Mouse (Mus musculus): ENCODE results near the gene Amer3. TPM values are rescaled to one million over a fixed set of nuclear protein-coding genes. Genes with fewer than 3 reads are reported as not detected.

Gene Amer3
- polyA plus RNA-seq, 2 experiments = not detected

- Histone ChIP-seq H3K36me3 (replicated peaks; ENCODE audit: control insufficient read depth, insufficient read depth, low read depth) (no peaks in the 10 kb centered on the region), H3K9me3 (ENCODE audit: control insufficient read depth, low read length) (no peaks in the 10 kb centered on the region), H3K4me3 (ENCODE audit: insufficient read depth in 1 of 2, low read depth in 2 of 2, low read length in 2 of 2) (no peak overlapping the region), H3K27me3 (ENCODE audit: control insufficient read depth, insufficient read depth, low read length) (no peaks in the 10 kb centered on the region), H3K4me1 (replicated peaks; ENCODE audit: control insufficient read depth in 2 of 2, insufficient read depth in 2 of 2, low read length in 1 of 2) (no peaks in the 10 kb centered on the region), H3K27ac (no peak overlapping the region), H3K9ac (replicated peaks) (no peak overlapping the region), H3K4me2 (ENCODE audit: low read depth) (no peak overlapping the region)
- no peak for DNase-seq (ENCODE audit: low read depth in 3 of 3, low spot score in 3 of 3)
- ATAC-seq (ENCODE audit: insufficient read depth) = no peak
- 33% methylated on average over 8 of the region's 8 CpGs for WGBS (ENCODE audit: insufficient replicate concordance)
- TF ChIP-seq EP300 (IDR thresholded peaks at IDR 0.05; ENCODE audit: low read depth) = no peak
- no peak for TF ChIP-seq CTCF (IDR thresholded peaks at IDR 0.05; ENCODE audit: low read depth)
Measured at GRCm38 (mm10) chr1:34564383-34565045, 14.9 kb upstream of the Amer3 start.

- Histone ChIP-seq H3K27ac (no peak overlapping the region), H3K9me3 (ENCODE audit: control insufficient read depth, low read length) (no peaks in the 10 kb centered on the region), H3K27me3 (ENCODE audit: control insufficient read depth, insufficient read depth, low read length) (no peaks in the 10 kb centered on the region), H3K4me3 (ENCODE audit: insufficient read depth in 1 of 2, low read depth in 2 of 2, low read length in 2 of 2) (no peak overlapping the region), H3K4me1 (replicated peaks; ENCODE audit: control insufficient read depth in 2 of 2, insufficient read depth in 2 of 2, low read length in 1 of 2) (no peaks in the 10 kb centered on the region), H3K4me2 (ENCODE audit: low read depth) (no peak overlapping the region), H3K9ac (replicated peaks) (no peak overlapping the region), H3K36me3 (replicated peaks; ENCODE audit: control insufficient read depth, insufficient read depth, low read depth) (no peaks in the 10 kb centered on the region)
- ATAC-seq (ENCODE audit: insufficient read depth) (no peak), DNase-seq (ENCODE audit: low read depth in 3 of 3, low spot score in 3 of 3) (no peak)
- no peak for TF ChIP-seq EP300 (IDR thresholded peaks at IDR 0.05; ENCODE audit: low read depth)
- 85% methylated on average over 2 of the region's 2 CpGs for WGBS (ENCODE audit: insufficient replicate concordance)
Measured at GRCm38 (mm10) chr1:34568120-34568519, 11.3 kb upstream of the Amer3 start.

- Histone ChIP-seq H3K27me3 (ENCODE audit: control insufficient read depth, insufficient read depth, low read length) (no peaks in the 10 kb centered on the region), H3K4me1 (replicated peaks; ENCODE audit: control insufficient read depth in 2 of 2, insufficient read depth in 2 of 2, low read length in 1 of 2) (no peaks in the 10 kb centered on the region), H3K9ac (replicated peaks) (no peak overlapping the region), H3K36me3 (replicated peaks; ENCODE audit: control insufficient read depth, insufficient read depth, low read depth) (no peaks in the 10 kb centered on the region), H3K4me3 (ENCODE audit: insufficient read depth in 1 of 2, low read depth in 2 of 2, low read length in 2 of 2) (no peak overlapping the region), H3K4me2 (ENCODE audit: low read depth) (no peak overlapping the region), H3K27ac (no peak overlapping the region), H3K9me3 (ENCODE audit: control insufficient read depth, low read length) (no peaks in the 10 kb centered on the region)
- DNase-seq (ENCODE audit: low read depth in 3 of 3, low spot score in 3 of 3) (no peak), ATAC-seq (ENCODE audit: insufficient read depth) (no peak)
- TF ChIP-seq CTCF (IDR thresholded peaks at IDR 0.05; ENCODE audit: low read depth) (no peak), EP300 (IDR thresholded peaks at IDR 0.05; ENCODE audit: low read depth) (no peak)
- 65% methylated on average over 2 of the region's 2 CpGs for WGBS (ENCODE audit: insufficient replicate concordance)
Measured at GRCm38 (mm10) chr1:34569876-34570275, 9.6 kb upstream of the Amer3 start.

GRCm38 (mm10) chr1:34571431-34571830 lies 8.0 kb upstream of the Amer3 start:
- H3K27ac ChIP-seq = no peak overlapping the region
- H3K9ac ChIP-seq (replicated peaks) = no peak overlapping the region
- H3K36me3 ChIP-seq (replicated peaks; ENCODE audit: control insufficient read depth, insufficient read depth, low read depth) = no peaks in the 10 kb centered on the region
- no peaks in the 10 kb centered on the region for H3K27me3 ChIP-seq (ENCODE audit: control insufficient read depth, insufficient read depth, low read length)
- H3K4me1 ChIP-seq (replicated peaks; ENCODE audit: control insufficient read depth in 2 of 2, insufficient read depth in 2 of 2, low read length in 1 of 2) = no peaks in the 10 kb centered on the region
- TF ChIP-seq CTCF (IDR thresholded peaks at IDR 0.05; ENCODE audit: low read depth) (no peak), EP300 (IDR thresholded peaks at IDR 0.05; ENCODE audit: low read depth) (no peak)
- no peak overlapping the region for H3K4me2 ChIP-seq (ENCODE audit: low read depth)
- DNase-seq (ENCODE audit: low read depth in 3 of 3, low spot score in 3 of 3) = no peak
- no peak overlapping the region for H3K4me3 ChIP-seq (ENCODE audit: insufficient read depth in 1 of 2, low read depth in 2 of 2, low read length in 2 of 2)
- 52% methylated on average over 6 of the region's 6 CpGs for WGBS (ENCODE audit: insufficient replicate concordance)
- no peak for ATAC-seq (ENCODE audit: insufficient read depth)
- H3K9me3 ChIP-seq (ENCODE audit: control insufficient read depth, low read length) = no peaks in the 10 kb centered on the region

GRCm38 (mm10) chr1:34573221-34573620 lies 6.2 kb upstream of the Amer3 start:
- no peak overlapping the region for H3K9ac ChIP-seq (replicated peaks)
- no peaks in the 10 kb centered on the region for H3K27me3 ChIP-seq (ENCODE audit: control insufficient read depth, insufficient read depth, low read length)
- DNase-seq (ENCODE audit: low read depth in 3 of 3, low spot score in 3 of 3) = no peak
- TF ChIP-seq EP300 (IDR thresholded peaks at IDR 0.05; ENCODE audit: low read depth) (no peak), CTCF (IDR thresholded peaks at IDR 0.05; ENCODE audit: low read depth) (no peak)
- no peak overlapping the region for H3K27ac ChIP-seq
- H3K4me2 ChIP-seq (ENCODE audit: low read depth) = no peak overlapping the region
- ATAC-seq (ENCODE audit: insufficient read depth) = no peak
- no peaks in the 10 kb centered on the region for H3K4me1 ChIP-seq (replicated peaks; ENCODE audit: control insufficient read depth in 2 of 2, insufficient read depth in 2 of 2, low read length in 1 of 2)
- H3K9me3 ChIP-seq (ENCODE audit: control insufficient read depth, low read length) = no peaks in the 10 kb centered on the region
- no peak overlapping the region for H3K4me3 ChIP-seq (ENCODE audit: insufficient read depth in 1 of 2, low read depth in 2 of 2, low read length in 2 of 2)
- 57% methylated on average over 6 of the region's 6 CpGs for WGBS (ENCODE audit: insufficient replicate concordance)
- H3K36me3 ChIP-seq (replicated peaks; ENCODE audit: control insufficient read depth, insufficient read depth, low read depth) = no peaks in the 10 kb centered on the region

Measured in liver, embryonic 14.5 days (tissue).